Mouse (Mus musculus) C2C12 (cell line): ENCODE data around the gene Ttc33. TPM values are rescaled to one million over a fixed set of nuclear protein-coding genes. Genes with fewer than 3 reads are reported as not detected.
A peak's percentile ranks its signal among the peaks of the same experiment; 100 is the strongest.

Experiments
- H3K27me3 ChIP-seq: one replicate; pipeline ENCODE4 v1.6.1; 2011; ENCODE audit not compliant: control insufficient read depth, insufficient read depth, insufficient read length
- H3K36me3 ChIP-seq: one replicate; pipeline ENCODE4 v1.6.1; 2011; ENCODE audit not compliant: control insufficient read depth, insufficient read depth
- H3K4me3 ChIP-seq: one replicate; pipeline ENCODE4 v1.5.1; 2011; ENCODE audit warnings: mild to moderate bottlenecking, control low read depth; ENCODE audit not compliant: poor library complexity, insufficient read depth, severe bottlenecking
- H3K79me2 ChIP-seq: one replicate; pipeline ENCODE4 v1.6.1; 2011; ENCODE audit not compliant: control insufficient read depth, insufficient read depth
- H3K79me3 ChIP-seq: one replicate; pipeline ENCODE4 v1.6.1; 2011; ENCODE audit warnings: low read depth, control low read depth
- H3ac ChIP-seq: one replicate; pipeline ENCODE3; 2011; ENCODE audit warnings: low read depth; ENCODE audit not compliant: control insufficient read depth, insufficient read length
- CEBPB ChIP-seq: IDR thresholded peaks from one replicate; pipeline ENCODE4 v1.6.1; 2011; ENCODE audit warnings: low read depth, mild to moderate bottlenecking, control low read depth, moderate library complexity
- CTCF ChIP-seq: IDR thresholded peaks from one replicate; pipeline ENCODE4 v1.5.1; 2011; ENCODE audit not compliant: control insufficient read depth, insufficient read depth, insufficient read length
- FOSL1 ChIP-seq: IDR thresholded peaks from one replicate; pipeline ENCODE4 v1.8.0; 2011; ENCODE audit warnings: mild to moderate bottlenecking, low read length; ENCODE audit not compliant: poor library complexity, insufficient read depth, severe bottlenecking
- MAX ChIP-seq: IDR thresholded peaks from one replicate; pipeline ENCODE4 v1.6.1; 2011; ENCODE audit warnings: mild to moderate bottlenecking, control low read depth
- MYOD1 ChIP-seq: IDR thresholded peaks from one replicate; pipeline ENCODE4 v1.6.1; 2011; ENCODE audit warnings: low read depth; ENCODE audit not compliant: control insufficient read depth, insufficient read length
- MYOG ChIP-seq: IDR thresholded peaks from one replicate; pipeline ENCODE4 v1.6.1; 2011; ENCODE audit not compliant: control insufficient read depth, insufficient read length; ENCODE audit errors: extremely low read depth
- USF1 ChIP-seq: IDR thresholded peaks from one replicate; pipeline ENCODE4 v1.6.1; 2011; ENCODE audit warnings: low read depth, mild to moderate bottlenecking, control low read depth, moderate library complexity
- polyA plus RNA-seq: library from polyadenylated mRNA; unstranded; fragments of >200 nt; fragmentation: generic; extraction: Trizol; gene quantifications from one replicate; pipeline ENCODE4 v1.2.1, GENCODE M21; 2012; ENCODE audit warnings: missing spikeins

Gene Ttc33
- polyA plus RNA-seq, 1 experiment: 15.8 TPM

DNA sequence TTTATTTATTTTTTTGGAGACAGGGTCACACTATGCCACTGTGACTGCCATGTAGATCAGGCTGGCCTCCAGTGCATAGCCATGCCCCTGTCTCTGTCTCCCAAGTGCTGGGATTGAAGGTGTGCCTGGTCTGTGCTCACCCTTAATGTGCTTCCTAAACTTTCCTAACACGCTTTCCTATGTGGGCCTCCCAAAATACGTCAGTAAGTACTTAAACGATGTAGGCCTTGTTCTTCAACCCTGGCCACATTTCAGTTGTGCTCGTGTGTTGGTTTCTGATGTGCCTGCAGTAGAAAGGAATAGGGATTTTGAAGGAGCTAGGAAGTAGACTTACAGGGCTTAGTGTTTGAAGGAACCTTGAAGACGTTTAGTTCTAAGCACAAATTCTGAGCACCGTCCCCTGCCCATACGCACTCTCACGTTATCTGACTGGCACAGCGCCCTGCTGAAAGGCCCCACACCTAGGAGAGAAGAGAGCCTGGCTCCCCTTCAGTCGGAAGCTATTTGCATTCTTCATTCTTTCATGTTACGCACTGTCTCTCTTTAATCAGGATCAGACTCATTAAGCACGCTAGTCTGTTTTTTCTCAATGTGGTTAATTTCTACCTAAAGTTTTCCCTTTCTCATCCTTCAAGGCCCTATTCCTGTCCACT lies 20.1 kb upstream of the Ttc33 start:
- Histone ChIP-seq H3K79me3 (peaks cover 2% of the 10 kb centered on the region), H3K4me3 (no peak overlapping the region), H3K27me3 (no peaks in the 10 kb centered on the region), H3ac (no peak overlapping the region), H3K79me2 (peaks cover 4% of the 10 kb centered on the region), H3K36me3 (peaks cover 77% of the 10 kb centered on the region)
- no peak for TF ChIP-seq USF1
- TF ChIP-seq FOSL1: no peak

- no peak overlapping the region for H3ac ChIP-seq
- H3K36me3 ChIP-seq: peaks cover 87% of the 10 kb centered on the region
- no peak for TF ChIP-seq FOSL1
- no peak for TF ChIP-seq CTCF
- TF ChIP-seq MYOD1: no peak
- TF ChIP-seq MYOG: no peak
- TF ChIP-seq USF1: no peak
- TF ChIP-seq CEBPB: no peak
- no peak for TF ChIP-seq MAX
- H3K27me3 ChIP-seq: no peaks in the 10 kb centered on the region
- no peak overlapping the region for H3K4me3 ChIP-seq
- no peaks in the 10 kb centered on the region for H3K79me2 ChIP-seq
- H3K79me3 ChIP-seq: no peaks in the 10 kb centered on the region
Measured at GRCm38 (mm10) chr15:5173217-5173820, 12.0 kb upstream of the Ttc33 start.

DNA sequence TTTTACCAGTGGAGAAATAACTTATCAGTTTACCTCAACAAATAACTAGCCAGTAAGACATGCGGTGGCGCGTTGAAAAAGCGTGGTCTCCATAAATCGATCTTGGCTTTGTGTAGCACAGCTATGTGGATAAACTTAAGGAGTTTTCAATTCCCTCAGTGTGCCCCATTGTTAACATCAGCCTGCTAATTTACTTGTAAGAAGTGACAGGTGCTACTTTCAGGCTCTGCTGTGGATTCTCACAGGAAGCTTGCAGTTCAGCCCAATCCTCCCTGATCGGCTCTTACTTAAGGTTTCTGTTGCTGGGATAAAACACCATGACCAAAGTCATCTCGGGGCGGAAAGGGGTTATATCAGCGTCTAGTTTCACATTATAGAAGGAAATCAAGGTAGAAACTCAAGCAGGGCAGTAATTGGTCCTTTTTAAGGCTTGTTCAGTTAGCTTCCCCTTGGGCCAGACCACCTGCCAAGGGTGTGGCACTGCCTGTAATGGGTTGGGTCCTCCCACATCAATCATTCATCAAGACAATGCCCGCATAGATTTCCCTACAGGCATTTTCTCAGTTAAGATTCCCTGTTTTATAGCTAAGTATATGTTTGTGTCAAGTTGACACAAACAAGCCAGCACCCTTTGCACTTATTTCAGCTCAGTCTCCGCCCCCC lies 526 bp upstream of the Ttc33 start:
- peaks cover 32% of the 10 kb centered on the region for H3K79me2 ChIP-seq
- H3K27me3 ChIP-seq: no peaks in the 10 kb centered on the region
- H3K79me3 ChIP-seq: peaks cover 5% of the 10 kb centered on the region
- no peak for TF ChIP-seq FOSL1
- TF ChIP-seq MYOG: no peak
- no peak for TF ChIP-seq MAX
- no peak for TF ChIP-seq CTCF
- no peak for TF ChIP-seq MYOD1
- no peak for TF ChIP-seq USF1
- TF ChIP-seq CEBPB: no peak
- peaks cover 30% of the 10 kb centered on the region for H3K36me3 ChIP-seq
- H3K4me3 ChIP-seq: peak overlapping the region; percentile 88
- peak overlapping the region; percentile 16 for H3ac ChIP-seq

GRCm38 (mm10) chr15:5186293-5186675 lies 959 bp downstream of the Ttc33 start:
- TF ChIP-seq CTCF (no peak), MYOG (no peak), CEBPB (no peak), USF1 (no peak), FOSL1 (no peak), MAX (no peak), MYOD1 (no peak)
- Histone ChIP-seq H3K36me3 (peaks cover 30% of the 10 kb centered on the region), H3K79me2 (peaks cover 32% of the 10 kb centered on the region)

DNA sequence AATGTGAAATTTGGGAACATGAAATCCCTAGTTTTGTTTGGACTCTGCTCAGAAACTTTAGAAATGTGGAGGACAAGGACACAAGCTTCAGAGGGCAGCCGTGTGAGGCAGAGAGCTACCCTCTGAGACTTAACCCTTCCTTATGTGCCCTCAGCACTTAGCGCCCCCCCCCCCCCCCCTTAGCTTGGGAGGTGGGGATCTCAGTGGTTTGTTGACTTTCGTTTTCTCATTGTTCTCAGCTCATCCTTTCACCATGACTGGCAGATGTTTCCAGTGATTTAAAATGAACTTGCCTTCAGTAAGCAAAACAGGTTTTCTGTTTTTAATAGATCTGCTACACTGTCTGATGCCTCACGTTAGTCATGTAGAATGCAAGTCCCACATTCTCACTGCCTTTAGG lies 1.8 kb downstream of the Ttc33 start:
- Histone ChIP-seq H3K4me3 (no peak overlapping the region), H3K79me3 (peaks cover 5% of the 10 kb centered on the region), H3K79me2 (peaks cover 32% of the 10 kb centered on the region), H3ac (no peak overlapping the region), H3K36me3 (peaks cover 21% of the 10 kb centered on the region), H3K27me3 (no peaks in the 10 kb centered on the region)
- TF ChIP-seq MYOG: no peak
- no peak for TF ChIP-seq CEBPB
- TF ChIP-seq USF1: no peak
- TF ChIP-seq CTCF: no peak
- no peak for TF ChIP-seq MYOD1
- no peak for TF ChIP-seq FOSL1
- TF ChIP-seq MAX: no peak

More at GRCm38 (mm10) chr15:5186293-5186675, 959 bp downstream of the Ttc33 start:
- Histone ChIP-seq H3ac (peak overlapping the region; percentile 95), H3K4me3 (peak overlapping the region; percentile 88), H3K79me3 (peaks cover 5% of the 10 kb centered on the region), H3K27me3 (no peaks in the 10 kb centered on the region)
